Mouse (Mus musculus) spleen, adult 2 months (tissue): Measurements from ENCODE around the gene Med4. TPM values are rescaled to one million over a fixed set of nuclear protein-coding genes. Genes with fewer than 3 reads are reported as not detected.

Experiments
- DNase-seq, 2 experiments: peaks; one replicate each; pipeline versions ENCODE4 v3.0.0 to v3.0.0-alpha.2; 2012 to 2021; ENCODE audit warnings: low spot score in 2 of 2, low read depth in 1 of 2
- H3K27ac ChIP-seq: fragments of 200-500 bp; 2 replicates; pipeline ENCODE4 v1.5.1; 2012; ENCODE audit warnings: low read length, inconsistent platforms; ENCODE audit not compliant: insufficient read depth
- H3K27me3 ChIP-seq: fragments of 200-500 bp; 2 replicates; pipeline ENCODE4 v1.6.1; 2012; ENCODE audit warnings: mild to moderate bottlenecking, moderate library complexity, low read length, inconsistent platforms; ENCODE audit not compliant: control insufficient read depth, insufficient read depth
- H3K36me3 ChIP-seq: fragments of 200-500 bp; 2 replicates; pipeline ENCODE4 v1.6.1; 2012; ENCODE audit warnings: mild to moderate bottlenecking, low read length, inconsistent platforms; ENCODE audit not compliant: control insufficient read depth, insufficient read depth
- H3K4me1 ChIP-seq: fragments of 200-500 bp; 2 replicates; pipeline ENCODE4 v1.6.1; 2011; ENCODE audit warnings: inconsistent platforms; ENCODE audit not compliant: control insufficient read depth, insufficient read depth, insufficient read length
- H3K4me3 ChIP-seq: fragments of 200-500 bp; 2 replicates; pipeline ENCODE4 v1.5.1; 2011; ENCODE audit warnings: mild to moderate bottlenecking, inconsistent platforms; ENCODE audit not compliant: insufficient read depth, insufficient read length; ENCODE audit errors: extremely low read depth
- CTCF ChIP-seq: fragments of 200-500 bp; IDR thresholded peaks from 2 replicates; pipeline ENCODE4 v1.5.1; 2011; ENCODE audit warnings: mild to moderate bottlenecking, inconsistent platforms; ENCODE audit not compliant: insufficient read depth, insufficient read length, insufficient replicate concordance; ENCODE audit errors: extremely low read depth
- POLR2A ChIP-seq: fragments of 200-500 bp; IDR thresholded peaks from 2 replicates; pipeline ENCODE4 v1.6.1; 2011; ENCODE audit warnings: low read depth, low read length, inconsistent platforms
- WGBS: fragments of 180-500 bp; shearing (Covaris S2); methylation state at CpG from one replicate; pipeline ENCODE4 v1.1.7; 2018; 5-methylcytosine and 5-hydroxymethylcytosine counted together
- polyA plus RNA-seq: library from polyadenylated mRNA; depleted of rRNA; stranded (reverse); fragments of >200 nt; gene quantifications from 2 replicates; pipeline ENCODE4 v1.2.3, GENCODE M21; 2012; rRNA removed

The Med4 gene
- polyA plus RNA-seq, 1 experiment, result 9.4 TPM

DNA sequence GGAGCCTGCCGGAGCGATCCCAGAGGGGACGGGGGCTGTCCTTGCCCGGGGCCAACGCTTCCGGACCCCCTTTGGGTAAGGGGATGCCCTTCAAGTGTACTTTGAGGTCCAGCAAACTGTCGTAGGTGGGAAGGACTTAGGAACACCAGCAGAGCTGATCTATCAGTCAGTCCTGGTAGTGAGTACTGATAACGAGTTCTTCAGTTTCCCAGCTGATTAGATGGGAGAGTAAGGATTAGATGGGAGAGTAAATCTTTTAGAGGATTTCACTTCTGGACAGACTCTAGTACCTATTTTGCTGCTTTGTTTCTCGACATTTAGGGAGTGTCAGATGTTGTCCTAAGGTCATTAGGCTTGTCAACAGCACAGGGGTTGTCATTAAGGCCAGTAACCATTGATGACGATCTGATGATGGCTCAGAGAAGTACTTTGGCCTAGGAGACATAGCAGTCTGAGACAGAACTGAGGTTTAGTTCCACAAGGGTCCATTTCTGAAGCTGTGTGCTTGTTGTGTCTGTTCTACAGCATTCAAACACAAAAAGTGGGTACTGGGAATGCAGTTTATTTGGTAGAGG, 43.4 kb downstream of the Med4 start:
- no peak for TF ChIP-seq CTCF
- no peak for TF ChIP-seq POLR2A
- no peaks in the 10 kb centered on the region for H3K27me3 ChIP-seq
- 2% methylated on average over 10 of the region's 10 CpGs for WGBS
- peaks cover 7% of the 10 kb centered on the region; the same call in 1 of the 2 replicates for H3K36me3 ChIP-seq
- H3K4me1 ChIP-seq, result peaks cover 3% of the 10 kb centered on the region; the same call in 1 of the 2 replicates
- no peak for DNase-seq
- H3K27ac ChIP-seq, result no peak overlapping the region
- H3K4me3 ChIP-seq, result peak overlapping the region; percentile 88

Other genes with a start within 250 kb of the Med4 start
- 4.5 and 5.2 TPM in 2 replicates for gene Rb1, start 184.2 kb upstream of the Med4 start, polyA plus RNA-seq
- 567 and 602 TPM in 2 replicates for gene Itm2b, start 124.7 kb upstream of the Med4 start, polyA plus RNA-seq
- gene Sucla2, start 15.3 kb downstream of the Med4 start, polyA plus RNA-seq, result 3.0 and 3.8 TPM in 2 replicates
- 2.3 and 2.4 TPM in 2 replicates for gene Nudt15, start 38.2 kb downstream of the Med4 start, polyA plus RNA-seq
- not detected in 2 replicates for gene Gm21750, start 151.2 kb downstream of the Med4 start, polyA plus RNA-seq